Mouse (Mus musculus) bone marrow macrophage, adult 2 months (primary cell): ENCODE measurements at regions not wholly inside any gene's neighbourhood (a gene's known extent, or its start where the extent isn't known, plus 50 kb on each side); places are given as distances from the start of the nearest gene placed in this dataset.

Source experiments
- H3K27ac ChIP-seq: 2 replicates; pipeline ENCODE4 v1.5.1; 2012; ENCODE audit warnings: low read depth, low read length; ENCODE audit not compliant: insufficient read depth
- H3K4me1 ChIP-seq: 2 replicates; pipeline ENCODE4 v1.6.1; 2012; ENCODE audit warnings: low read length; ENCODE audit not compliant: control insufficient read depth, insufficient read depth
- H3K4me3 ChIP-seq: 2 replicates; pipeline ENCODE4 v1.5.1; 2012; ENCODE audit warnings: mild to moderate bottlenecking, low read length, moderate library complexity; ENCODE audit not compliant: insufficient read depth
- CTCF ChIP-seq: IDR thresholded peaks from 2 replicates; pipeline ENCODE4 v1.5.1; 2012; ENCODE audit warnings: low read depth, mild to moderate bottlenecking, low read length, moderate library complexity
- POLR2A ChIP-seq: IDR thresholded peaks from 2 replicates; pipeline ENCODE4 v1.6.1; 2012; ENCODE audit warnings: mild to moderate bottlenecking, low read depth, low read length, borderline replicate concordance

DNA sequence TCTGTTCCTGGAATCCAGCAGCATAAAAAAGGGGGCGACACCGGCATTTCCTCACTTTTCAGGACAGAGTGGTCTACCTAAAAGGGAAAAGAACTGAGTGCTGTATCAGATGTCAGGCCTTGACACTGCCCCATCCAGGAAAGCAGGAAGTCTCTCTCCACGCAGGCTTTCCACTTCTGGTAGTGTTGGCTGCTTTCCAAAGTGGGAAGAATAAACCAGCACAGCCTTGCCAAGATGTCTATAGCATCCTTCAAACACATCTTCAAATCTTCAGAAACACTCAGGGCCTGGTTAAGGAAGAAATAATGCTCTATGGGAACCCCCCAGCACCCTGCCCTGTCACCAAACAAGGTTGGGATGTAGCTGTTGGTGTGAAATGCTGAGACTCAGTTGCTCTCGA is 127.5 kb upstream of the 1700025G04Rik start:
- no peak for TF ChIP-seq CTCF
- TF ChIP-seq POLR2A: no peak
- Histone ChIP-seq H3K27ac (no peak overlapping the region), H3K4me3 (no peak overlapping the region), H3K4me1 (no peaks in the 10 kb centered on the region)

DNA sequence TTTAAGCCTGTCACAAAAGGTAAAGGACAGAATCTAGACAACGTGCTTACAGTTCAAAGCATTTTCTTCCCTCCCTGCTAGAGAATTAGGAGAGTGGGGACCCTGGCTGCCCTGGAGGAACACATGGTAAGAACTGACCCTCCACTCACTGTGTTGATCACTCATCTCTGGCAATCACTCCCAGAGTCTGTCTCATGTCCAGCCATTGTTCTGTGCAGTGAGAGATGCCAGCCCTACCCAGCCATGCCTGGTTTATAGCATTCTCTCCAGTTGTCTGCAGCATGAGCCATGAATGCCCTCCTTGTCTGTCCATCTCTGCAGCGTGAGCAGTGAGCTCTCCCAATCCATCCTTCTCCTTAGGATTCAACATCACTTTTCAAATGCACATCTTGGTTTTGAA is 124.5 kb upstream of the 1700025G04Rik start:
- Histone ChIP-seq H3K4me3 (no peak overlapping the region), H3K4me1 (no peaks in the 10 kb centered on the region), H3K27ac (no peak overlapping the region)
- TF ChIP-seq CTCF (no peak), POLR2A (no peak)

DNA sequence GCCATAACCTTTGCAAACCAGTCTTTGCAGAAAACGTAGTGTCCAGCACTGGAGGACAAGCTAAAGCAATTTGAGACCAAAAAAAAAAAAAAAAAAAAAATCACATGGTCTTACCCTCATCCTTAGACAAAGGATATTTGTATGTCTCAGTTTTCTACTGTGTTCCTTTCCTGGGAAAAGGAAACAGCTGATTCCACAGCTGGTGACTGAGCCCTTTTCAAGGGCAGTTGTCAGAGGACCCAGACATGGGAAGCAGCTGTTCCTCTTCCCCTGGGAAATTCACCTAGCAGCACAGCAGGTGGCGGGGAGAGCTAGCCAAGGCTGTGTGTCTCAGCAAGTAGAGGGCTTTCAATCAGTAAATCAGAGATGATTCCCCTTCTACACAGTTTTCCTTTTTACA is 113.3 kb upstream of the 1700025G04Rik start:
- no peak for TF ChIP-seq POLR2A
- TF ChIP-seq CTCF: no peak
- H3K4me1 ChIP-seq: no peaks in the 10 kb centered on the region
- no peak overlapping the region for H3K27ac ChIP-seq
- H3K4me3 ChIP-seq: no peak overlapping the region

GRCm38 (mm10) chr1:152188700-152189099 is 98.8 kb upstream of the 1700025G04Rik start:
- Histone ChIP-seq H3K27ac (no peak overlapping the region), H3K4me1 (no peaks in the 10 kb centered on the region), H3K4me3 (no peak overlapping the region)
- TF ChIP-seq POLR2A (no peak), CTCF (no peak)

DNA sequence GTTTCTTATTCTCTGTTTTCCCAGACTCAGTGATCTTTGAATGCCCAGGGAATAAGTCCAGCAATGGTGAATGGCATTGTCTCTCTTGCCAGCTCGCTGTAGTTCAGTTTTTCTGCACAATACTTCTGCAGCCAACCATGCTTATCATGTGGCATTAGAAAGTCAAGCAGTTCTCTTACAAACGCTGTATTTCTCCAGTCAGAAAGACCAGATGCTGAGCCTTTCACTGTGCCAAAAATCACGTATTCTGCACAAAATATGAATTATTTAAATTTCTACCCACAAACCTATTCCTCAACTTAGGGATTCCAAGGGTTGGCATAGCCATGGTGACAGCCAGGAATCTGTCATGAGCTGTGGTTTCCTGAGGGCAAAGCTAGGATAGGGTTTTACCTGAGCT is 95.0 kb upstream of the 1700025G04Rik start:
- H3K27ac ChIP-seq: no peak overlapping the region
- no peak overlapping the region for H3K4me3 ChIP-seq
- H3K4me1 ChIP-seq: no peaks in the 10 kb centered on the region
- TF ChIP-seq POLR2A (no peak), CTCF (no peak)

- TF ChIP-seq POLR2A (no peak), CTCF (no peak)
- no peak overlapping the region for H3K4me3 ChIP-seq
- H3K4me1 ChIP-seq: no peaks in the 10 kb centered on the region
- no peak overlapping the region for H3K27ac ChIP-seq
These were observed 86.5 kb upstream of the 1700025G04Rik start for GRCm38 (mm10) chr1:152176267-152176970.

DNA sequence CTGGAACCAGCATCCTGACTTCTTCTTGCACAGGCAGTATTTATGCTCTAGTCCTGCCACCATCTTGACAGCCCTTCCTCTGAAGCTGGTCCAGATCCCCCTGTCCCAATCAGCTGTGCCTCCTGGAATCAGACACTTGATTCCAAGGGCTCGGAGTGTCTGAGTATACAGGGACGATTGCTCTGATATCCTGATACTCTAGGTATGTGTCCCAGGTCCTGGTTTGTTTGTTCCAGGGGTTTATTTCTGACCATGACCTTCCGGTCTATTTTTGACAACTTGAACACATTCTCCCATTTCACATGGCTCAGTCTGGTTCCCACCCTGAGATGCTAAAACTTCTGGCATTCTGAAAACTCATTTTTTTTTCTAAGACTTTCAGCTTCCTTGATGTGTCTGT is 85.8 kb upstream of the 1700025G04Rik start:
- Histone ChIP-seq H3K4me1 (no peaks in the 10 kb centered on the region), H3K4me3 (no peak overlapping the region), H3K27ac (no peak overlapping the region)
- TF ChIP-seq POLR2A: no peak
- no peak for TF ChIP-seq CTCF

DNA sequence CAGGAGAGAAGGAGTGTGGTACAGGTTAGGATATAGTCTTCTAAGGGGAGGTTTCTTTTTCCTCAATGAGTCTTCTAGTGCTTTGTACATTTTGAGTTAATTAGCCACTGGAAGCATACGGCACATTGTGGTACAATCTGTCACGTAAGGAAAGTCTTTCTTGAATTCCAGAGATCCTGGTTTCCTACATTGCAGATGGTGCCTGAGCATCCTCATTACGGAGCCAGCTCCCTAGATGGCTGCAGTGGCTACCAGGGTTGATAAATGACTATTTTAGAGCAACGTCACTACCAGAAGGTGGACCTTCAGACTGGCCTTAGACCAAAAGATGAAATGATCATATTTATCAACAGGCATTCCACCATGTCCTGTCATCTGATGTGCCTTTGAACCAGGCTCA is 84.5 kb upstream of the 1700025G04Rik start:
- TF ChIP-seq POLR2A (no peak), CTCF (no peak)
- H3K27ac ChIP-seq: no peak overlapping the region
- H3K4me3 ChIP-seq: no peak overlapping the region
- no peaks in the 10 kb centered on the region; the same call in 1 of the 2 replicates for H3K4me1 ChIP-seq

DNA sequence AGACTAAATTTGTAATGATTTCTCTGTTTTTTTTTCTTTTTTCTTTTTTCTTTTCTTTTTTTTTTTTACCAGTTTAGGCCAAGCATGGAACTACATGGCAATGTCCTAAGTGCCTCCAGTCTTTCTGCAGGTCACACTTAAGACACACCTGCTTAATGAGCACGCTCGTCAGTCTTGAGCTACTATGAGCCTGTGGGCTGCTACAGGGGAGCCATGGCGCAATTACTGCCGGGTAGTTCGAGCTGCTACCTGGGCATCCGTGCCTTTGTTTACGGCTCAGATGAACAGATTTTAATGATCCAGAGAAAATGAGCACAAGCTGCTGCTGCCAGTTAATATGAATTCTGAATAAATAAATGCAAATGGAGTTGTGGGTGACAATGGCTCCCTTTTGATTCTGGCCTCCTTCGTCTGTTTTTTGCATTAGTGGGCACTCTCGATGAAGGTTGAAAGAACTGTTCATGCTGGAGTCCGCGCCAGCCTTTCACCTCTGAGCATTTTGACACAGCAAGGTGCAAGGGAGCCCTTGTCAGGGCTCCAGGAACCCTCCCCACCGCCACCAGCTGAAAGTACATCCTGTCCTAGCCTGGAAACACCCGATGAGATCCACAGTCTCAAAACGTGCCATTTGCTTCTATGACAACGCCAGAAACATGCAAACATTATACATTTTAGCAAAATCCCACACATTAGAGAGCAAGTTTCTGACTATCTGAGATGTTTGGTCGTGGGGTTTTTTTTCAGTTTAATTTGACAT is 81.3 kb upstream of the 1700025G04Rik start:
- no peak overlapping the region for H3K27ac ChIP-seq
- H3K4me1 ChIP-seq: no peaks in the 10 kb centered on the region; the same call in 1 of the 2 replicates
- no peak for TF ChIP-seq CTCF
- TF ChIP-seq POLR2A: no peak
- no peak overlapping the region for H3K4me3 ChIP-seq

- TF ChIP-seq POLR2A: no peak
- TF ChIP-seq CTCF: no peak
- no peak overlapping the region for H3K27ac ChIP-seq
- no peaks in the 10 kb centered on the region; the same call in 1 of the 2 replicates for H3K4me1 ChIP-seq
- no peak overlapping the region for H3K4me3 ChIP-seq
These were observed 80.7 kb upstream of the 1700025G04Rik start for GRCm38 (mm10) chr1:152170583-152170982.
